Mouse (Mus musculus): Measurements from ENCODE around the gene Znrf2.

The Znrf2 gene

GRCm38 (mm10) chr6:54933866-54934265 lies 117.2 kb downstream of the Znrf2 start:
- in situ Hi-C loops (cut with MboI; ENCODE audit: low pct_unique_long_range_greater_than_20kb in 1 of 2, low sequenced_read_pairs in 2 of 2, unreplicated experiment in 1 of 2), result no loop called here

GRCm38 (mm10) chr6:54934313-54934712 lies 117.6 kb downstream of the Znrf2 start:
- in situ Hi-C loops (cut with MboI; ENCODE audit: low pct_unique_long_range_greater_than_20kb in 1 of 2, low sequenced_read_pairs in 2 of 2, unreplicated experiment in 1 of 2), result no loop called here

GRCm38 (mm10) chr6:54934930-54935329 lies 118.2 kb downstream of the Znrf2 start:
- in situ Hi-C loops (cut with MboI; ENCODE audit: low pct_unique_long_range_greater_than_20kb in 1 of 2, low sequenced_read_pairs in 2 of 2, unreplicated experiment in 1 of 2), result no loop called here

GRCm38 (mm10) chr6:54936496-54936895 lies 119.8 kb downstream of the Znrf2 start:
- in situ Hi-C loops (cut with MboI; ENCODE audit: low pct_unique_long_range_greater_than_20kb in 1 of 2, low sequenced_read_pairs in 2 of 2, unreplicated experiment in 1 of 2), result no loop called here

GRCm38 (mm10) chr6:54939631-54940030 lies 122.9 kb downstream of the Znrf2 start:
- in situ Hi-C loops (cut with MboI; ENCODE audit: low pct_unique_long_range_greater_than_20kb in 1 of 2, low sequenced_read_pairs in 2 of 2, unreplicated experiment in 1 of 2), result no loop called here

GRCm38 (mm10) chr6:54940126-54940525 lies 123.4 kb downstream of the Znrf2 start:
- in situ Hi-C loops (cut with MboI; ENCODE audit: low pct_unique_long_range_greater_than_20kb in 1 of 2, low sequenced_read_pairs in 2 of 2, unreplicated experiment in 1 of 2), result no loop called here

GRCm38 (mm10) chr6:54941149-54941548 lies 124.4 kb downstream of the Znrf2 start:
- in situ Hi-C loops (cut with MboI; ENCODE audit: low pct_unique_long_range_greater_than_20kb in 1 of 2, low sequenced_read_pairs in 2 of 2, unreplicated experiment in 1 of 2), result no loop called here

Measured in mouse embryonic stem cell (cell line).